Mouse (Mus musculus) adrenal gland, adult 8-10 months (tissue): Measurements from ENCODE around the gene Pbx4. TPM values are rescaled to one million over a fixed set of nuclear protein-coding genes. Genes with fewer than 3 reads are reported as not detected.

Experiments used
- DNase-seq: peaks from one replicate; pipeline ENCODE4 v3.0.0; 2022
- total RNA-seq, 4 experiments: library from RNA; stranded (reverse); gene quantifications; 2 replicates each; pipeline ENCODE4 v1.2.4; 2022

Gene Pbx4
- total RNA-seq, 4 experiments from 2014 or later: 1.7 to 3.7 (median 2.7) TPM

GRCm38 (mm10) chr8:69814881-69815280 is 17.4 kb upstream of the Pbx4 start:
- DNase-seq: no peak

DNA sequence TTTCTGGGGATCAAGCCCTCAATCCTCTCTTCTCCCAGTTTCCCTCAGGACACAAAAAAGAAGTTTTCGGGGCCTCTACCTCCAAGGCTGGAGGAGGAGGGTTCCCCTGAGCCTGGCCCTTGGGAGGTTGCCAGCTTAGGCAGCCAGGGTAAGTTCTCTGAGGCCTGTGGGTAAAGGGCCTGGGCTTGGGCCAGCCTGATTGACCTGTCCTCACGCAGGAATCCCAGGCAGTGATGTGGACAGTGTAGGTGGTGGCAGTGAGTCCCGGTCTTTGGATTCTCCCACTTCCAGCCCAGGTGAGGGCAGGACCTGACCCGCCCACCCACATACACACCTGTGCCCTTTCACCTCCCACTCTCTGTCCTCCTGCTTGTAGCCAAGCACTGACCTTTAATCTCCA is 16.9 kb upstream of the Pbx4 start:
- DNase-seq: no peak

DNA sequence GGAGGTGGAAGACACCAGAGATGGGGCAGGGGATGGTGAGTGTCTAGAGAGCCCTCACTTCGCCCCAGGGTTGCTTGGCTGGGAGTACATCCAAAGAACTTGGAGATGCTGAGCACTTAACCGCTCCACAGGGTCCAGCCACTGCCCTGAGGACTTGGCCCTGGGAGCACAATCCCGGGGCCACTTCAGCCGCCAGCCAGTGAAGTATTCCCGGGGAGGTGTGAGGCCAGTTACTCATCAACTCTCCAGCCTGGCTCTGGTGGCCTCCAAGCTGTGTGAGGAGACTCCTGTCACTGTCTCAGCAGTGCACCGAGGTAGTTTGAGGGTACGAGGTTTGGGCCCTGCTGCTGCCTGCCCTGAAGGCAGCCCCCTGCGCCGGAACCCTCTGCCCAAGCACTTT is 11.8 kb upstream of the Pbx4 start:
- DNase-seq: no peak

- no peak for DNase-seq
Observed at GRCm38 (mm10) chr8:69821971-69822385, 10.3 kb upstream of the Pbx4 start.

DNA sequence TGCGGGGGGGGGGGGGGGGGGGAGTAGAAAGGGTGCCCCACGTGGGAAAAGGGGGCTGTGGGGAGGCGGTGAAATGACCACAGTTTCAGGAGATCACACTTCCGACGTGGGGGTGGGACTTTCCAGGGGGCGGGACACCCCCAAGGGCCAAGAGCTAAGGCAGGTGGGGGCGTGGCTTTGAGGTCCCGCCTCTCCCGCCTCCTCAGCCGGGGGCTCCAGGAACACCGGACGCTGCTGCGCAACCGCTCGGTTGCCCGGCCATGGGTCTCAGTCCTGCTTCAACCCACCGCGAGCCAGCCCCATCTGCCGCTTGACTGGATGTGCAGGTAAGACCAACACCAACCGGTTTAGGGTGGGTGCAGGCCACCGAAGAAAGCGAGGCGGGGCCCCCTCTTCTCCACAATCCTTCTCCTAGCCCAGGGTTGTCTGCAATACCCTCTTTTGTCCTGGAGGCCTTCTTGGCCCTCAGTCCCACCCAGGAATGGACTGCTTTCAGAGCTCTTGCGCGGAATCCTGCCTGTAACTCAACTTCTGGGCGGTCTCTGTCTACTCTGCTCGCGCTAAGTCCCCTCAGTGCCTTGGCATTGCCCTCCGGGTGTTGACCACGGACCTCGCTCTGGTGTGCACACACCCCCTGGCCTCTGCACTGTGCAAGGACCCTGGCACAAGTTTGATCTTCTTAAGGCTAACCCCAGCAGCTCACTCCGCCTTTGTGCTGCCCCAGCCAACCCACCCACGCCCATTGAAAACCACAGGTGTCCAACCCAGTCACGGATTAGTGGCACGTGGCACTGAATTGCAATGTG is 9.7 kb upstream of the Pbx4 start, which contains the start of gene Lpar2:
Gene Lpar2 (plus strand): TSS at position 44 of the 806 bp plus-strand sequence.
- peak; percentile 52 for DNase-seq

DNA sequence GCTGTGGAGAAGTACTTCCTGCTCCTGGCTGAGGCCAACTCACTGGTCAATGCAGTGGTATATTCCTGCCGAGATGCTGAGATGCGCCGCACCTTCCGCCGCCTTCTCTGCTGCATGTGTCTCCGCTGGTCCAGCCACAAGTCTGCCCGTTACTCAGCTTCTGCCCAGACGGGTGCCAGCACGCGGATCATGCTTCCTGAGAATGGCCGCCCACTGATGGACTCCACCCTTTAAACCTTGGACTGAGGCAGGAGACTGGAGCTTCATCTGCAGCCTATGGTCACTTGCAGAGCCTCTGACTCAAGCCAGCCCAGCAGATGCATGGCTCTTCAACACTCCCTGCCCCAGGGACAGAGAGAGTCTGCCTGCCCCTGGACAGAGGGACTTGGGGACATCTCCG is 5.9 kb upstream of the Pbx4 start:
- no peak for DNase-seq

- DNase-seq: no peak
Observed at GRCm38 (mm10) chr8:69837057-69837682, 4.9 kb downstream of the Pbx4 start.

- no peak for DNase-seq
Observed at GRCm38 (mm10) chr8:69847167-69848065, 15.1 kb downstream of the Pbx4 start.

DNA sequence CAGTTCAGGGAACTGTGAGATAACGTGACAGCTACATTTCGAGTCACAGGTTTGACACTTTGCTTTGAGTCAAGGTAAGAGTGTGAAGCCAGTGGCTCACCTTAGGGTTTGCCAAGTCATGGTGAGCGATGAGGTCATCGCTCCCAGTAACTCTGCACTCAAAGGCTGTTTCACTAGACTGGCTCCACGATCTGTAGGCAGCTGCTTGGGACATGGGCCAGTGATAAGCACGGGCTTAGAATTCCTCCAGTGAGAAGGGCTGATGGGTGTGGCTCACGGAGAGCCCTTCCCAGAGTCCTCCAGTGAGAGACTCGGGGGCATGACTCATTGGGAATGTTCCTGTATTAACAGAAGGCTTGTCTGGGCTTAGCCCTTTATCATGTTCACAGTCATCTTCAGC is 16.7 kb downstream of the Pbx4 start:
- peak; percentile 69 for DNase-seq

DNA sequence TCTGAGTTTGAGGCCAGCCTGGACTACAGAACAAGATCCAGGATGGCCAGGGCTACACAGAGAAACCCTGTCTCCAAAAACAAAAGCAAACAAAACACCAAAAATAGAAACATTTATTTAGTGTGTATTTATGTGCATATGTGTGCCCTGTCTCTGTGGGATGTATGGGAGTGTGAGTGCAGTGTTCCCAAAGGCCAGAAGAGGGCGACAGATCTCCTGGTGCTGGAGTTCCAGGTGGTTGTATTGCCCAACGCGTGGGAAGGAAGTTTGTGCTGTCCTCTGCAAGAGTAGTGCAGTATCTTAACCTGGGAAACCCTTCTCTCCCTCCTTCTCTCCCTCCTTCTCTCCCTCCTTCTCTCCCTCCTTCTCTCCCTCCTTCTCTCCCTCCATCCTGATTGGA is 17.6 kb downstream of the Pbx4 start:
- DNase-seq: no peak

DNA sequence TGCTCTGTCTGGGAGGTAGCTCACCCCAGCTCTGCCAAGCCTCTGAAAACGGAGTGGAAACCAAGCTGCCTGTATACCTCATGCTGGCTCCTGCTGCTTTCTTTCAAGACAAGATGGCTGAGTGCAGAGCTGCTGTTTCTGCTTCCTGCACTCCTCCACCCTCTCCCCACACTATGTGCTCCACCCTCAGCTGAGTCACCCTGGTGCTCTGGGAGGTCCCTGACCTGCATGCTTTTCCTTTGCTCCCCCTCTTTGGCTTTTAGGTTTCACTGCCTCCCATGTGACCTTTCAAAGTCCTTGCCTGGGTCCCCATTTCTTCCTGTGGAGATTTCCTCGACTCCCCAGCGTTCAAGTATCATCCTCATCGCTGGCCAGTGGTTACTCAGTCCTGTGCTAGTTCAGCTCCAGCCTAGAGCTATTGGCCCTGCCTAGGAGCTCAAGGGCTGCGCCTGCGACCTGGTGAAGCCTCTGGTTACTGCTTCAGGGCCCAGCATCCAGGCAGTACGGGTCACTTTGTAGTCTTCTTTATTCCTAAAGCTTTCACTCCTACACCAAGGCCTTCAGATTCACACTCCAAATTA is 18.7 kb downstream of the Pbx4 start:
- DNase-seq: no peak

DNA sequence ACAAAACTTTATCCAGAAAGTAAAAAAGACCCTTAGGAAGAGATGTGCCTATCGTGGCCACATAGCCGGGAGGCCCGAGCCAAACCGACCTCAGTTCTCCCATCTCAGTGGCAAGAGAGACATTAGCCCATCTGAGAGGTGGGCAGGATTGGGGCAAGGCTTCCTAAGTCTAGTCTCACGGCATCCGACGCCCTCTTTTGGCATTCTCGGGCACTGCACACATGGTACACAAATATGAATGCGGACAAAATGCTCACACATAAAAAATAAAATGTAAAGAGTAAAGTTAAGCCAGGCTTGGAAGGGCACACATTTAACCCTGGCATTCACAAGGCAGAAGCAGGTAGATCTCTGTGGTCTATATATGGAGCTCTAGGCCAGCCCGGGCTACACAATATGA is 21.6 kb downstream of the Pbx4 start:
- DNase-seq: no peak

DNA sequence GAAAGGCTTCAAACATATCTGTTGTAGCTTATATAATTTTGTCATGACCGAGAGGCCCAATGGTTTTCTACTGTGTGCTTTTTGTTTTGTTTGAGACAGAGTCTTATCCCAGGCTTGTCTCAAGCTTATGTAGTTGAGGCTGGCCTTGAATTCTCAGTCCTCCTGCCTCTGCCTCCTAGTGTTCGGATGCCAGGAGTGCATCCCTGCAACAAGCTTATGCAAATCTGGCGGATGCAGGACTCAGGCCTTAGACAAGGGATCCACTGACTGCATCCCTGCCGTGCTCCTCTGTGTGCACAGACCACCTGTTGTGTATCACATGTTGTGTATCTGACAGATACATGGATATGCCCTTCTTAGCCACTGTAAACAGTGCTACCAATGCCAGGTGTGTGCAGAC is 28.5 kb downstream of the Pbx4 start:
- DNase-seq: no peak

- no peak for DNase-seq
Observed at GRCm38 (mm10) chr8:69861251-69861650, 29.0 kb downstream of the Pbx4 start.

DNA sequence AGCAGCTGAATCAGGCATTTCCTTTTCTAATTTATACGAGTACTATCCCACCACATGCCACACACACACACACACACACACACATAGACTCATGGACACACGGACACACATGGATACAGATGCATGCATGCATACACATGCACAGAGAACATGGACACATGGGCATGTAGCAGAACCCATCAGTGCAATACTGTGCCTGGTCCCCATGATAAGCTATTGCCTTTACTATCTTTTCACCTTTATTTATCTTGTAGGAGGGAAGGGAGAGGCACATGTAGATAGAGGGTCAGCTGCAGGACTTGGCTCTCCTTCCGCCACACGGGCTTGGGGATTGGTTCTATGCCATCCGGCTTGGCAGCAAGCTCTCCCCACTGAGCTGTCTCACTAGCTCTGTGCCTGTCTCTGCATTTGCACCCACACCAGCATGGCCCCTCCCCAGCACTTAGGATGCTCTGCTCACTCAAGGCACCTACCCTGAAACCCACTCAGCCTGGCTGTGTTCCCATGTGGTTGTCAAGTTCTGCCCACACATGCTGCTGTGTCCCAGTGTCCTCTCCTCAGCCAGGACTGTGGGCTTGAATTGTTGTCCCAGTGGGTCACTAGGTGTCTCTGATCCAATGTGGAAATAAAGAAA is 31.2 kb downstream of the Pbx4 start:
- DNase-seq: no peak

- no peak for DNase-seq
Observed at GRCm38 (mm10) chr8:69864180-69864579, 31.9 kb downstream of the Pbx4 start.

- no peak for DNase-seq
Observed at GRCm38 (mm10) chr8:69867696-69868326, 35.5 kb downstream of the Pbx4 start.

DNA sequence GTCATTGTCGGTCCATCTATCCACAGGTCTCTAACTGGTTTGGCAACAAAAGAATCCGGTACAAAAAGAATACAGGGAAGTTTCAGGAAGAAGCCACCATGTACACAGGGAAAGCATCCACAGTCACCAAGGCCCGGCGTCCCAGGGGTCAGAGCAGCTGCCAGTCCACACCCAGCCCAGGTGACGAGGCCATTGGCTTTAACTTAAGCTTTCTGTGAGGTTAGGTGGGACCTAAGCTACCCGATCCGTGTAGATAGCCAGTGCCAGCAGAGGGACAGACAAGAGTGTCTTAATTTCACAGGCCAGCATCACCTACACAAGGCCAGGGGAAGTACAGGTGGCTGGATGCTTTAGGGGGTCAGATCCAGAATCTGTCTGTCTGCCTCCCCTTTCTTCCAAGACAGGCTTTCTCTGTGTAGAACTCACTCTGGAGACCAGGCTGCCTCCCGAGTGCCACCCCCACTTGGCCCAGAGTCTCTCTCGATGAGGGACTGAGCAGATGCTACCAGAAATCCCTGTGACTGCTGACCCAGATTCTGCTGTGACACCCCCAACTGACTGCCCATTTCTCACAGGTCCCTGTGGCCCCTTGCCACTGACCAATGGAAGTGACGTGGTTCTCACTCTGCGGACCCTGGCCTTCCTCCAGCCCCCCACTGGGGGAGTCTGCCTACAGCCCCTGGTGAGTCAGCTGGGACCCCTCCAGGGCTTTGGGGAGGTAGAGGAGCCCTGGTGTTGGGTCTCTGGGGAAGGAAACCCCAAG is 37.9 kb downstream of the Pbx4 start:
- no peak for DNase-seq

- DNase-seq: no peak
Observed at GRCm38 (mm10) chr8:69870907-69871306, 38.6 kb downstream of the Pbx4 start.

DNA sequence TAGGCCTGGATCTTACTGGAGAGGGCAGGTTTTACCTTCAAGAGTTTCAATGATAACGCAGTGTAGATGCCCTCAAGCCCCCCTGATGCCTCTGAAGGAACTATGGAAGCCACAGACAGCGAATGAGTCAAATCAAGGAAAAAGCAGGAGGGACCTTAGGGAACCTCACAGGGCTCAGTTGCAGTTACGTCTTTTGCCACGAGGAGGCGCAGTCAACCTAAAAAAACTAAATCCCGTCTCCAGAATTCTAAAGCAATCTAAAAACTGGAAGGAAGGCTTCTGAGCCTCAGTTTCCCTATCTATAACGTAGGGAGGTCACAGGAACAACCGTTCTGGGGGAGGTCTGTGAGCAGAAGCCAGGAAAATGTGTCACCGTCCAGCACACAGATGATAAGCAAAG is 41.9 kb downstream of the Pbx4 start:
- no peak for DNase-seq

- no peak for DNase-seq
Observed at GRCm38 (mm10) chr8:69874654-69875053, 42.4 kb downstream of the Pbx4 start.
